In genomic region chr6:137252194-137252886, GRCm38 (mm10) we compare ENCODE assay signal across 8 mouse cellular contexts. TPM values are rescaled to one million over a fixed set of nuclear protein-coding genes. Genes with fewer than 3 reads are reported as not detected.
DNase-seq lines count a peak whose midpoint lies in the region; ATAC-seq lines count a peak whose summit lies in the region.

Gene Ptpro, plus strand, starts transcription at chr6:137252319.

- H3K27me3 ChIP-seq in forebrain, embryonic 11.5 days (ENCODE audit: control insufficient read depth, insufficient read depth, low read length), result peaks cover 5% of the 10 kb centered on the region; the same call in 1 of the 2 replicates
- peaks cover 27% of the 10 kb centered on the region for H3K27me3 ChIP-seq in liver, embryonic 12.5 days (replicated peaks)

- no peaks in the 10 kb centered on the region for H3K4me1 ChIP-seq in forebrain, embryonic 11.5 days (replicated peaks; ENCODE audit: control insufficient read depth, insufficient read depth, low read length)
- no peaks in the 10 kb centered on the region for H3K4me1 ChIP-seq in liver, embryonic 12.5 days

- ATAC-seq in forebrain, embryonic 11.5 days (replicated peaks; ENCODE audit: low FRiP score), result peak; percentile 87
- ATAC-seq in liver, embryonic 12.5 days, result no peak

- H3K9ac ChIP-seq in forebrain, embryonic 11.5 days (ENCODE audit: low read length), result peak within 1 kb of the TSS; percentile 70
- no peak within 1 kb of the TSS for H3K9ac ChIP-seq in liver, embryonic 12.5 days

- under 1% methylated on average over 53 of the region's 53 CpGs for WGBS in forebrain, embryonic 11.5 days
- WGBS in liver, embryonic 12.5 days (ENCODE audit: insufficient replicate concordance), result 3% methylated on average over 53 of the region's 53 CpGs

- H3K4me3 ChIP-seq in forebrain, embryonic 11.5 days (ENCODE audit: low read depth, low read length), result peak within 1 kb of the TSS; percentile 52
- H3K4me3 ChIP-seq in liver, embryonic 12.5 days, result peak within 1 kb of the TSS; percentile 13; the same call in 1 of the 2 replicates

- no peaks in the 10 kb centered on the region for H3K36me3 ChIP-seq in forebrain, embryonic 11.5 days (ENCODE audit: control insufficient read depth, insufficient read depth, low read length)
- H3K36me3 ChIP-seq in liver, embryonic 12.5 days, result no peaks in the 10 kb centered on the region

- H3K27ac ChIP-seq in forebrain, embryonic 11.5 days (ENCODE audit: low read depth, low read length), result peak within 1 kb of the TSS; percentile 68
- H3K27ac ChIP-seq in liver, embryonic 12.5 days, result no peak within 1 kb of the TSS

- no peaks in the 10 kb centered on the region for H3K9me3 ChIP-seq in forebrain, embryonic 11.5 days (ENCODE audit: control insufficient read depth, low read length)
- no peaks in the 10 kb centered on the region for H3K9me3 ChIP-seq in liver, embryonic 12.5 days (replicated peaks)

- peak; percentile 7 to 8 for DNase-seq in cerebellum, postnatal 36 days
- DNase-seq in cerebellum, adult 11 months, result no peak
- peak; percentile 51 for DNase-seq in Muller cell, postnatal 12 days (ENCODE audit: inconsistent ontology term)
- DNase-seq in forebrain, embryonic 11.5 days (ENCODE audit: low spot score), result peak; percentile 86
- peak; percentile 52 for DNase-seq in kidney, postnatal 10 days
- peak; percentile 50 for DNase-seq in right cerebral cortex, postnatal 25 days
- DNase-seq in gastrocnemius, postnatal 25 days, result no peak

- H3K4me2 ChIP-seq in forebrain, embryonic 11.5 days (ENCODE audit: low read depth, low read length, severe bottlenecking), result peak within 1 kb of the TSS; percentile 68
- H3K4me2 ChIP-seq in liver, embryonic 12.5 days, result peak within 1 kb of the TSS; percentile 46

RNA-seq across cellular contexts. Expression of gene Ptpro, which starts in this region (rescaled TPM):
- 12.5 and 14.4 TPM in 2 replicates for polyA plus RNA-seq in forebrain, embryonic 11.5 days (2014; fragmentation: Nextera tagmentation; extraction: Ambion mirVana)
- polyA plus RNA-seq in liver, embryonic 12.5 days (2016; fragmentation: Nextera tagmentation; extraction: Ambion mirVana), result 0.49 and 0.51 TPM in 2 replicates
- total RNA-seq in gastrocnemius, postnatal 25 days (2021), result under 1 TPM; 0.64 to 0.92 TPM

Comparison
In these comparisons a context has a peak if more than half of its experiments do, and no peak if none do; other contexts are left out.
1. DNase-seq: peak in cerebellum, postnatal 36 days (2 of 2), Muller cell, postnatal 12 days (single experiment), forebrain, embryonic 11.5 days (single experiment), kidney, postnatal 10 days (single experiment) and right cerebral cortex, postnatal 25 days (single experiment); none in cerebellum, adult 11 months (single experiment) and gastrocnemius, postnatal 25 days (single experiment).